ENCODE assay signal across 23 mouse cellular contexts in the genomic region with DNA sequence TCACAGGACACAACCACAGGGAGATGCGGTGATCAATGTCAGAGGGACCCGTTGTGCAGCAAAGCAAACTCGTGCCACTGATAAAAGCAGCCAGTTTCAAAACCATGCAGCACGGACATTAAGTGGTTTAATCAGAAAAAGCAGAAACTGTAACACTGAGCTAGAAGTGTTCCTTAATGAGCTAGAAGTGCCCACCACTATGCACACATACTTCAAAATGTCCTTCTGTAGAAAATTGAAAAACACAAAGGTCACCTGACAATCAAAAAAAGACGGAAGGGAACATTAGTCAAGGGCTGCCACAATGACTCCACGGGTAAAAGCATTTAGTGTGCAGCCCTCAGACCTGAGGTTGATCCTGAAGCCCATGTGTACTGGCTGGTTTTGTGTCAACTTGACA. TPM values are rescaled to one million over a fixed set of nuclear protein-coding genes. Genes with fewer than 3 reads are reported as not detected.
DNase-seq lines count a peak whose midpoint lies in the region; ATAC-seq and TF ChIP-seq lines count a peak whose summit lies in the region.
"Had no signal": no experiment of that assay in that cellular context is flagged by ENCODE, and none has a peak within 500 bp of the region (broad histone marks: within the 10 kb centered on the region; RNA-seq: fewer than 3 reads in every experiment).

No protein-coding gene starts in this region.

- H3K27ac ChIP-seq in lung, embryonic 16.5 days (ENCODE audit: low read length) = peak overlapping the region; percentile 67
- peak overlapping the region; percentile 37; the same call in 1 of the 2 replicates for H3K27ac ChIP-seq in limb, embryonic 10.5 days
- H3K27ac ChIP-seq: embryonic facial prominence, embryonic 13.5 days; embryonic facial prominence, embryonic 15.5 days; forebrain, embryonic 10.5 days; forebrain, embryonic 12.5 days had no signal

- TF ChIP-seq CTCF in lung, adult 2 months (IDR thresholded peaks at IDR 0.05; ENCODE audit: insufficient read depth, low read length) = no peak

- H3K27me3 ChIP-seq in lung, embryonic 16.5 days (ENCODE audit: control insufficient read depth, insufficient read depth, low read depth, low read length) = no peaks in the 10 kb centered on the region
- H3K27me3 ChIP-seq in limb, embryonic 10.5 days (ENCODE audit: low read depth, poor library complexity, severe bottlenecking) = no peaks in the 10 kb centered on the region
- H3K27me3 ChIP-seq: embryonic facial prominence, embryonic 13.5 days; embryonic facial prominence, embryonic 15.5 days; forebrain, embryonic 12.5 days had no signal

- no peak overlapping the region for H3K9ac ChIP-seq in lung, embryonic 16.5 days (ENCODE audit: low read length)
- H3K9ac ChIP-seq: embryonic facial prominence, embryonic 13.5 days; embryonic facial prominence, embryonic 15.5 days; forebrain, embryonic 12.5 days had no signal

- no peak for TF ChIP-seq POLR2A in lung, adult 2 months (IDR thresholded peaks at IDR 0.05; ENCODE audit: borderline replicate concordance, extremely low read depth, low read depth, low read length)

- no peaks in the 10 kb centered on the region for H3K36me3 ChIP-seq in lung, embryonic 16.5 days (ENCODE audit: control insufficient read depth, insufficient read depth, low read length)
- peaks cover 7% of the 10 kb centered on the region; the same call in 1 of the 2 replicates for H3K36me3 ChIP-seq in limb, embryonic 10.5 days
- H3K36me3 ChIP-seq: embryonic facial prominence, embryonic 13.5 days; embryonic facial prominence, embryonic 15.5 days; forebrain, embryonic 10.5 days; forebrain, embryonic 12.5 days had no signal

- WGBS in lung, embryonic 16.5 days = 45% methylated on average over 6 of the region's 6 CpGs
- 62% methylated on average over 6 of the region's 6 CpGs for WGBS in lung, adult 2 months
- 77% methylated on average over 6 of the region's 6 CpGs for WGBS in limb, embryonic 10.5 days

- H3K4me3 ChIP-seq in lung, embryonic 16.5 days (ENCODE audit: low read length) = no peak overlapping the region
- no peak overlapping the region for H3K4me3 ChIP-seq in lung, adult 2 months (replicated peaks; ENCODE audit: extremely low read depth, low read depth, low read length)
- no peak overlapping the region for H3K4me3 ChIP-seq in limb, embryonic 10.5 days
- H3K4me3 ChIP-seq: embryonic facial prominence, embryonic 13.5 days; embryonic facial prominence, embryonic 15.5 days; erythroblast, embryonic 14.5 days; forebrain, embryonic 10.5 days; forebrain, embryonic 12.5 days had no signal

- H3K9me3 ChIP-seq in lung, embryonic 16.5 days (ENCODE audit: control insufficient read depth, low read length) = peaks cover 8% of the 10 kb centered on the region
- peaks cover 6% of the 10 kb centered on the region for H3K9me3 ChIP-seq in limb, embryonic 10.5 days (replicated peaks)
- H3K9me3 ChIP-seq: embryonic facial prominence, embryonic 15.5 days had no signal

- peak; percentile 61 for ATAC-seq in lung, embryonic 16.5 days (ENCODE audit: low read depth)
- ATAC-seq: forebrain, embryonic 14.5 days; forebrain, embryonic 16.5 days had no signal

- no peak overlapping the region; the same call in 1 of the 2 replicates for H3K4me2 ChIP-seq in lung, embryonic 16.5 days (ENCODE audit: low read depth, low read length)
- H3K4me2 ChIP-seq: embryonic facial prominence, embryonic 13.5 days; embryonic facial prominence, embryonic 15.5 days; forebrain, embryonic 12.5 days had no signal

- peaks cover 24% of the 10 kb centered on the region for H3K4me1 ChIP-seq in lung, embryonic 16.5 days (replicated peaks; ENCODE audit: control insufficient read depth, insufficient read depth, low read length)
- H3K4me1 ChIP-seq in lung, adult 2 months (ENCODE audit: control insufficient read depth, insufficient read depth, low read length) = peaks cover 10% of the 10 kb centered on the region
- H3K4me1 ChIP-seq in limb, embryonic 10.5 days = peaks cover 60% of the 10 kb centered on the region

- DNase-seq in lung, postnatal 10 days = no peak
- DNase-seq in lung, postnatal 25 days (ENCODE audit: low spot score) = peak; percentile 32
- no peak for DNase-seq in lung, adult 2 months
- DNase-seq in limb, embryonic 10.5 days (ENCODE audit: low spot score) = no peak
- peak; percentile 40 for DNase-seq in lung, postnatal 36 days
- no peak for DNase-seq in embryo, embryonic 9.5 days (ENCODE audit: extremely low spot score)
- no peak for DNase-seq in cerebellum, postnatal 14 days
- DNase-seq: adrenal gland, adult 2 months; adrenal gland, postnatal 10 days; adrenal gland, postnatal 25 days; cerebellum, adult 11 months; cerebellum, adult 18-20 months; cerebellum, adult 8-10 months; cerebellum, adult 9-11 months; cerebellum, postnatal 25 days had no signal

RNA-seq across cellular contexts. Expression of gene Psmg1, which starts 57.9 kb away (rescaled TPM):
- 64.7 and 67.7 TPM in 2 replicates for polyA plus RNA-seq in lung, embryonic 16.5 days (2015; fragmentation: Nextera tagmentation; extraction: Ambion mirVana)
- 8.5 and 11.0 TPM in 2 replicates for polyA plus RNA-seq in lung, adult 2 months (2012; rRNA removed)
- 139 and 149 TPM in 2 replicates for polyA plus RNA-seq in limb, embryonic 10.5 days (2016; fragmentation: Nextera tagmentation; extraction: Ambion mirVana)

Comparison
In these comparisons a context has a peak if more than half of its experiments do, and no peak if none do; other contexts are left out.
1. DNase-seq: peak in lung, postnatal 25 days (single experiment) and lung, postnatal 36 days (single experiment); none in lung, postnatal 10 days (single experiment), lung, adult 2 months (single experiment), limb, embryonic 10.5 days (single experiment), embryo, embryonic 9.5 days (single experiment) and cerebellum, postnatal 14 days (0 of 2).